Mouse (Mus musculus) testis, adult 2 months (tissue): Measurements from ENCODE around the gene Prdx2.

Experiments used
- CTCF ChIP-seq: fragments of 200-500 bp; IDR thresholded peaks from 2 replicates; pipeline ENCODE4 v1.5.1; 2012; ENCODE audit warnings: low read depth, mild to moderate bottlenecking, inconsistent platforms, low read length, moderate library complexity; ENCODE audit not compliant: control insufficient read depth, insufficient read depth, insufficient replicate concordance
- POLR2A ChIP-seq: fragments of 200-500 bp; IDR thresholded peaks from 2 replicates; pipeline ENCODE4 v1.6.1; 2012; ENCODE audit warnings: low read depth, mild to moderate bottlenecking, inconsistent platforms, low read length, moderate library complexity; ENCODE audit not compliant: control insufficient read depth

- TF ChIP-seq POLR2A, result no peak
- TF ChIP-seq CTCF, result no peak
These were observed 43.8 kb upstream of the Prdx2 start for GRCm38 (mm10) chr8:84925557-84925956.
